Mouse (Mus musculus) limb, embryonic 11.5 days (tissue): ENCODE measurements around the gene Shisal2b. TPM values are rescaled to one million over a fixed set of nuclear protein-coding genes. Genes with fewer than 3 reads are reported as not detected.

Source experiments
- ATAC-seq: fragments of 200-750 bp; cut with Nextera tagmentation; 2 replicates; pipeline ENCODE4 v1.8.0; 2017; ENCODE audit warnings: low read depth; ENCODE audit not compliant: insufficient number of reproducible peaks, low FRiP score, low TSS enrichment
- DNase-seq: peaks from one replicate; pipeline ENCODE4 v3.0.0-alpha.2; 2015; ENCODE audit warnings: low spot score
- H3K27ac ChIP-seq: fragments of 300-500 bp; sonication (generic); replicated peaks from 2 replicates; pipeline ENCODE4 v1.5.1; 2014; ENCODE audit warnings: low read depth, mild to moderate bottlenecking, low read length
- H3K27me3 ChIP-seq: fragments of 300-500 bp; sonication (generic); 2 replicates; pipeline ENCODE4 v1.6.1; 2014; ENCODE audit warnings: mild to moderate bottlenecking, low read length, mixed read lengths; ENCODE audit not compliant: control insufficient read depth, insufficient read depth
- H3K36me3 ChIP-seq: fragments of 300-500 bp; sonication (generic); 2 replicates; pipeline ENCODE4 v1.6.1; 2014; ENCODE audit warnings: mild to moderate bottlenecking, low read length, moderate library complexity, mixed read lengths; ENCODE audit not compliant: control insufficient read depth, insufficient read depth
- H3K4me1 ChIP-seq: fragments of 300-500 bp; sonication (generic); 2 replicates; pipeline ENCODE4 v1.6.1; 2014; ENCODE audit warnings: low read length, mixed read lengths; ENCODE audit not compliant: control insufficient read depth, insufficient read depth
- H3K4me2 ChIP-seq: fragments of 300-500 bp; sonication (generic); 2 replicates; pipeline ENCODE4 v1.6.1; 2014; ENCODE audit warnings: low read depth, mild to moderate bottlenecking, moderate library complexity; ENCODE audit not compliant: severe bottlenecking
- H3K4me3 ChIP-seq: fragments of 300-500 bp; sonication (generic); 2 replicates; pipeline ENCODE4 v1.5.1; 2014; ENCODE audit warnings: low read depth, low read length
- H3K9ac ChIP-seq: fragments of 300-500 bp; sonication (generic); 2 replicates; pipeline ENCODE4 v1.6.1; 2014; ENCODE audit warnings: mild to moderate bottlenecking, low read length
- H3K9me3 ChIP-seq: fragments of 300-500 bp; sonication (generic); 2 replicates; pipeline ENCODE4 v1.6.1; 2016; ENCODE audit warnings: low read length; ENCODE audit not compliant: control insufficient read depth
- WGBS: fragments of 180-500 bp; shearing (Covaris S2); extraction: QIAGEN DNeasy Blood & Tissue Kit; methylation state at CpG from one replicate; pipeline ENCODE4 v1.1.7; 2014; 5-methylcytosine and 5-hydroxymethylcytosine counted together
- polyA plus RNA-seq: library from polyadenylated mRNA; unstranded; fragments of >200 nt; fragmentation: Nextera tagmentation; extraction: Ambion mirVana; gene quantifications from 2 replicates; pipeline ENCODE4 v1.2.1, GENCODE M21; 2014

Gene Shisal2b
- polyA plus RNA-seq, 1 experiment from 2014 or later: not detected

DNA sequence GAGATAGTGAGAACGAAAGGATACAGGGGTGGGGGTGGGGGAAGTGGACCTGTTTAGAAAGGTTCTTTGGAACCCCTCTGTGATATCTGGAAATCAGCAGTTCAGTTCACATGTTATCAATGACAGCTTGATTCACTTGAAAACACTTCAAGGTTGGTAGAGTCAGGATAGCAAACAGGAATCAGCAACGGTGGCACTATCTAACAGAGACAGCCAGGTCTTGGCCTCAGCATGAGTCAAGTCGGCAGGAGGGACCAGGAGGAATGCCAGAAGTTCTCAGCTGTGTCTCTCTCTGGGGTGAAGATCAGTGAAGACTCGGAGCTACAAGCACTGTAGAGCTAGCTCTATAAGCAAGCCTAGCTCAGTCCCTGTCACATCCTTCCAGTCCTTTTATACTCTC is 14.8 kb upstream of the Shisal2b start:
- Histone ChIP-seq H3K4me2 (no peak overlapping the region), H3K9ac (no peak overlapping the region), H3K9me3 (no peaks in the 10 kb centered on the region), H3K4me1 (no peaks in the 10 kb centered on the region), H3K27ac (no peak overlapping the region), H3K4me3 (no peak overlapping the region), H3K27me3 (no peaks in the 10 kb centered on the region), H3K36me3 (no peaks in the 10 kb centered on the region)
- 83% methylated on average over 4 of the region's 4 CpGs for WGBS
- ATAC-seq (no peak), DNase-seq (no peak)

DNA sequence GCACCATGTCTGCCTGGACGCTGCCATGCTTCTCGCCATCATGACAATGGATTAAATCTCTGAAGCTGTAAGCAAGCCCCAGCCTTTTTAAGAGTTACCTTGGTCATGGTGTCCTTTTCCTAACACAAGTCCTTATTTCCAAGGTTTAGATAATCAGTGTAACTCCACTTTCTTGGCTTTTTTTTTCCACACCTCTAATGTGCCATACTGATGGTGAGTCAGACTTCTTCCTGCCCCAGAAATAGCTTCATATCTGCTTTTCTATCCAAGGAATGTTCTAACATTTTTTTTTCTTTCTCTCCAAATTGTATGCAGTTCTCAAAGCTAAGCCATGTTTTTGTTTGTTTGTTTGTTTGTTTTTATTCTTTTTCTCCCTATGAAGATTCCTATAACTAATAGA is 6.2 kb upstream of the Shisal2b start:
- Histone ChIP-seq H3K9me3 (no peaks in the 10 kb centered on the region), H3K4me1 (no peaks in the 10 kb centered on the region), H3K4me2 (no peak overlapping the region), H3K36me3 (no peaks in the 10 kb centered on the region), H3K27me3 (no peaks in the 10 kb centered on the region), H3K4me3 (no peak overlapping the region), H3K27ac (no peak overlapping the region), H3K9ac (no peak overlapping the region)
- 91% methylated on average over 2 of the region's 2 CpGs for WGBS
- ATAC-seq (no peak), DNase-seq (no peak)

DNA sequence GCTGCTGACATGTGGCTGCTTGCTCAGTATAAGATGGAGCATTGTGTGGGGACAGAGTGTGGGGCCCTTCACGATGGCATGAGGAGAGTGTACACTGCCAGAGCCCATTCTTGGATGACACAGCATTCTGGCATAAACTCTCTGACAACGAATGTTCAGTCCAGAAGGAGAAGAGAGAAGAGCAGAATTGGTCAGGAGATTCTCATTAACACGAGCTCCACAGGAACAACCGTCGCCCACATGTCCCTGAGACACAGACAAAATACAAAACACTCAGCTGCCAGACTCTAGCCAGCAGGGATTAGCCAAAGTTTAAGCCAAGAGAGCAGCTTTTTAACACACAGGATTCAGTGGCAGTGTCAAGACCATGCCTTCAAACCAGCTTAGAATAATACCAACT is 3.0 kb upstream of the Shisal2b start:
- ATAC-seq (no peak), DNase-seq (no peak)
- Histone ChIP-seq H3K4me1 (no peaks in the 10 kb centered on the region), H3K9me3 (no peaks in the 10 kb centered on the region), H3K27me3 (no peaks in the 10 kb centered on the region), H3K9ac (no peak overlapping the region), H3K27ac (no peak overlapping the region), H3K36me3 (no peaks in the 10 kb centered on the region), H3K4me2 (no peak overlapping the region), H3K4me3 (no peak overlapping the region)
- WGBS: 90% methylated on average over 5 of the region's 5 CpGs

DNA sequence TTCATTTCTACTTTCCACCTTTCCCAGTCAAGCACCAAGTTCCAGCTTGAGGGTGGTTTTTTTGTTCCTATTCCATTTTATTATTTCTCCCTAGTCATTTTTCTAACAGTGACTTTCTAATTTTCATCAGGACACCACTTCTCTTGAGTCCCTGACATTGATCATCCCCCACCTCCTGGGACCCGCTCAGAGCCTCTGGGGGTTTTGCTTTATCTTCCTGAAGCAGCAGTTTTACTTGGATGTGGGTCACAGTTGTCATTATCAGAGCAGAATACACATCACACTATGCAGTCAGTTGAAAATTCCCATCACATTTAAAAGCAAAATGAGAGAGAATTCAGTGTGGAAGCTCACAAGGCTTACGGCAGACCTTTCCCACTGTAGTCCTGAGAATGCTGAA is 10.0 kb downstream of the Shisal2b start:
- no peaks in the 10 kb centered on the region for H3K27me3 ChIP-seq
- DNase-seq: no peak
- ATAC-seq: no peak
- no peak overlapping the region for H3K4me3 ChIP-seq
- H3K4me2 ChIP-seq: no peak overlapping the region
- H3K9ac ChIP-seq: no peak overlapping the region
- no peaks in the 10 kb centered on the region for H3K36me3 ChIP-seq
- 89% methylated on average over 2 of the region's 2 CpGs for WGBS
- H3K27ac ChIP-seq: no peak overlapping the region
- no peaks in the 10 kb centered on the region for H3K4me1 ChIP-seq
- no peaks in the 10 kb centered on the region for H3K9me3 ChIP-seq

DNA sequence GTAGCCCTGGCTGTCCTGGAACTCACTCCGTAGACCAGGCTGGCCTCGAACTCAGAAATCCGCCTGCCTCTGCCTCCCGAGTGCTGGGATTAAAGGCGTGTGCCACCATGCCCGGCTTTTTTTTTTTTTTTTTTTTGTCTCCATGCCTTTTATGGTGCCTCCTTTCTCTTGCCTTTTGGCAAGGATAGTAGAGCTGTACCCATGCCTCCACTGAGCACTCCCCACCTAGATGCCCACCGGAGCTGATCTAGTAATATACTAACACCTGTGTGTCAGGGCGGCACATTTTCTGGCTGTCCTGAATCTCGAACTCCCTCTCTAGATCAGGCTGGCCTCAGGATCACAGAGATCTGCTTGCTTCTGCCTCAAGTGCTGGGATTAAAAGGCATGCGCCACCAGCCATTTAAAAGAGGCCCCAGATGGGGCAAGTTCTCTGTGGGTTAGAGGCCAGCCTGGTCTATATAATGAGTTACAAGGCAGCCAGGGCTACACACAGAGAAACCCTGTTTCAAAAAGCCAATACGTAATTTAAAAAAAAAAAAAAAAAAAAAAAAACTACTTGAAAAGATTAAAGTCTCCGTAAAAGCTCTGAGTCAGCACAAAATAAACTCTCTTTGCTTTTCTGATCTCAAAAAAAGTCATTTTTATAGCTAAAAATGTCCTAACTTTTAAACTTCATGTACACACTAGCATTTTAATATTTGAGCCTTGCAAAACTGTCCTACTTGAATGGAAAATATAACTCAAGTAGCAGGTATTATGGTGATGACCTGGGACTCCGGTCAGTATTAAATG is 20.2 kb downstream of the Shisal2b start:
- ATAC-seq: no peak
- no peak for DNase-seq
- Histone ChIP-seq H3K4me2 (no peak overlapping the region), H3K9me3 (no peaks in the 10 kb centered on the region), H3K4me1 (no peaks in the 10 kb centered on the region), H3K36me3 (no peaks in the 10 kb centered on the region), H3K9ac (no peak overlapping the region), H3K4me3 (no peak overlapping the region), H3K27ac (no peak overlapping the region), H3K27me3 (no peaks in the 10 kb centered on the region)
- WGBS: 89% methylated on average over 9 of the region's 13 CpGs

DNA sequence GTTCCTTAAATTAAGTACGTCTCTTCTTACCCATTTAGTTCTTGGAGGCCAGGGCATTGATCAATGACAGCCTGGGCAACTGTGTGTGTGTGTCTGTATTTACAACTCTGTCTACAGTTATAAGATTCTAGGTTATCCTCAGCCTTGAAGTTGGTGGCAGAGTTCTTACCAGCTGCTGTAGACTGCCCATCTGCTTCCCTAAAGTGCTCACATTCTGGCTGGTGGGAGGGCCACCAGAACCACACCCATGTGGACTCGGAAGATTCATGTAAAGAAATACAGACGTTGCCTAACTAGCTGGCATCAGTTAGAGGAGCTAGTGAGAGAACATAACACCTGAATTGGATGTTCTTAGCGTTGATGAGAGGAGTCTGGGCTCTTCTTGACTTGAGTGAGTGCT is 21.8 kb downstream of the Shisal2b start:
- 66% methylated on average over 4 of the region's 4 CpGs for WGBS
- H3K27ac ChIP-seq: no peak overlapping the region
- no peak overlapping the region for H3K9ac ChIP-seq
- no peaks in the 10 kb centered on the region for H3K4me1 ChIP-seq
- no peak for ATAC-seq
- no peaks in the 10 kb centered on the region for H3K36me3 ChIP-seq
- no peak overlapping the region for H3K4me2 ChIP-seq
- no peak for DNase-seq
- no peaks in the 10 kb centered on the region for H3K27me3 ChIP-seq
- no peak overlapping the region for H3K4me3 ChIP-seq
- H3K9me3 ChIP-seq: no peaks in the 10 kb centered on the region

DNA sequence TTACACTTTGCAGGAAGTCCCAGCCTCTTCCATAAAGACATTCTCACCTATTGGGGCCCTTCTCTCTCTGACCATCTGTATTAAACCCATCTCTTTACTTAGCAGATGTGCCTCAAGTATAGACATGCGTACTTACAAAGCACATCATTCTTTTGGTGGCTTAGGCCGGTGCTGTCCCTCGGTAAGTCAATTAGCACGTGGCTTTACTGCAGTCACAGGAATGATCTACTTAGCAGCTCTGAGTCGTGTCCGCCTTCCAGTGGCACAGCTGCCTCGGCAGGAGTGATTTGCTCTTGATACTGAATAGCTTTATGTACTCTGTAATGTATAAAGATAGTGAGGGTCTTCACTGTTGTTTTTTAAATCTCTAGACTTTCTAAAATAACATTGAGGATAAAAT is 26.1 kb downstream of the Shisal2b start:
- H3K9me3 ChIP-seq: no peaks in the 10 kb centered on the region
- H3K9ac ChIP-seq: no peak overlapping the region
- DNase-seq (no peak), ATAC-seq (no peak)
- peaks cover 2% of the 10 kb centered on the region; the same call in 1 of the 2 replicates for H3K36me3 ChIP-seq
- no peak overlapping the region for H3K4me2 ChIP-seq
- no peaks in the 10 kb centered on the region for H3K27me3 ChIP-seq
- no peak overlapping the region for H3K4me3 ChIP-seq
- H3K27ac ChIP-seq: no peak overlapping the region
- WGBS: 78% methylated on average over 7 of the region's 7 CpGs
- H3K4me1 ChIP-seq: no peaks in the 10 kb centered on the region

DNA sequence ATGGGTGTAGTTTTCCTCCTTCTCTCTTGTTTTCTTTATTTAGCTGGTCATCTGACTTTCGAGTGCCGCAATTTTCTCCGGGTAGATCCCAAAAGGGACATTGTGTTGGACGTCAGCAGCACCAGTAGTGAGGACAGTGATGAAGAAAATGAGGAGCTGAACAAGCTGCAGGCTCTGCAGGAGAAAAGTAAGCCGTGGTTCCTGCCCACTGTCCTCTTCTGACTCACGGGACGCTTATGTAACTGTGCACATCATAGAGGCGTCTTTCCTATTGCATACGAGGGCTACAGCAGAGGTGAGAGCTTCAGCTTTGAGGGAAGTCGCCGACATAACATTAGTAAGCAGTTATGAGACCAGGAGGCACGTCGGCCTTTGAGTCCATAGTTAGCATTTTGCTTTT is 30.9 kb downstream of the Shisal2b start:
- no peaks in the 10 kb centered on the region for H3K27me3 ChIP-seq
- peaks cover 8% of the 10 kb centered on the region; the same call in 1 of the 2 replicates for H3K36me3 ChIP-seq

DNA sequence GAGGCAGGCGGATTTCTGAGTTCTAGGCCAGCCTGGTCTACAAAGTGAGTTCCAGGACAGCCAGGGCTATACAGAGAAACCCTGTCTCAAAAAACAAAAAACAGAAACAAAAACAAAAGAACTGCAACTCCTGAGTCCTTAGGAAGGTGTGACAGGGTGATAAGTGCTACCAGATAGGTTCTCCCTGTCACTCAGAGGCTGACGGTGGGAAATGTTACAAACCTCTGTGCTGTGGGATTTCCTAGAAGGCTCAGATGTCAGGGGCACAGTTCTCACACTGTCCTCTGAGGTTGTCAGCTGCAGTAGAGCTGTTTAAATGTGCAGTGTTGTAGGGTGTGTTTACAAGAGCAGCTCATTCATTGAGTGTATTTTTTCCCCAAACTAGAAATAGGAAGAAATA is 38.2 kb downstream of the Shisal2b start:
- peaks cover 12% of the 10 kb centered on the region; the same call in 1 of the 2 replicates for H3K36me3 ChIP-seq
- no peak for DNase-seq
- H3K4me1 ChIP-seq: no peaks in the 10 kb centered on the region
- 0 out of 2 replicates have a peak, but pooled peaks cover 2% of the 10 kb centered on the region for H3K9me3 ChIP-seq
- H3K27me3 ChIP-seq: no peaks in the 10 kb centered on the region
- H3K4me2 ChIP-seq: no peak overlapping the region
- ATAC-seq: no peak
- H3K4me3 ChIP-seq: no peak overlapping the region
- no peak overlapping the region for H3K27ac ChIP-seq
- WGBS: 80% methylated on average over 2 of the region's 2 CpGs
- no peak overlapping the region for H3K9ac ChIP-seq

More for the DNA sequence above, 30.9 kb downstream of the Shisal2b start:
- Histone ChIP-seq H3K9me3 (no peaks in the 10 kb centered on the region), H3K4me2 (no peak overlapping the region), H3K9ac (no peak overlapping the region), H3K27ac (no peak overlapping the region), H3K4me3 (no peak overlapping the region), H3K4me1 (no peaks in the 10 kb centered on the region)
- ATAC-seq (no peak), DNase-seq (no peak)
- 94% methylated on average over 13 of the region's 13 CpGs for WGBS
